Mouse (Mus musculus) ovary, postnatal 36 days (tissue): ENCODE results near the gene Mapk1ip1l.

Source experiments
- DNase-seq: peaks from one replicate; pipeline ENCODE4 v3.0.0; 2022; ENCODE audit warnings: low spot score, mixed read lengths

The Mapk1ip1l gene

DNA sequence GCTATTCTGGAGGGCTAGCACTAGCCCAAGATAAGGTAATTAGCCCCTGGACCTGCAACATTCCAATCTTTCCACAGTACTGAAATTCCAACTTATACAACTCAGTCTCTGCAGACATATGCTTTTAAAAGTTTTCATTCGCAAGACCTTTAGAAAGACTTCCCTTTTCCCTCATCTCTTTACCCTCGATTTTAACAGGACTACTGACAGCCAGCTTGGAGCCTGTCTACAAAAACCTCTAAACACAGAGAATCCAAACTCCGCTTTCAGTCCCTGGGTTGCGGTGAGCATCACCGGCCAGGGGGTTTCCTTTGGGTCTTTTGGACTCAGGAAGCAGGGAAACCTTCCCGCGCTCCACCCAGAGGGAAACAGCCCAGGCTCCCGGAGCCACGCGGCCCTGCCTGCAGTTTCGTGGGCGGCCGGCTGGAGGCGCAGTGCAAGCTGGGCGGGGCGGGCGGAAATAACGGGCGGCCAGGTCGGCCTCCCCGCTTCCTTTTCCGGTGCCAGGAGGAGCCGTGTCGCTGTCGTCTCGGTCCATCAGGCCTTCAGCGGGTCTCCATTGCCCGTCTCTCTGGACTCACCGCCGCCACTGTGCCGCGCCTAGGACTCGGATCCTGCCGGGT lies at the start of gene Mapk1ip1l:
Gene Mapk1ip1l (plus strand): TSS at position 482 of the 623 bp plus-strand sequence.
- DNase-seq, result peak; percentile 92

- DNase-seq, result no peak
Observed at GRCm38 (mm10) chr14:47249839-47250238, 48.2 kb upstream of the Mapk1ip1l start.

GRCm38 (mm10) chr14:47264866-47265265 lies 33.2 kb upstream of the Mapk1ip1l start:
- no peak for DNase-seq

- no peak for DNase-seq
Observed at GRCm38 (mm10) chr14:47265829-47266228, 32.2 kb upstream of the Mapk1ip1l start.

DNA sequence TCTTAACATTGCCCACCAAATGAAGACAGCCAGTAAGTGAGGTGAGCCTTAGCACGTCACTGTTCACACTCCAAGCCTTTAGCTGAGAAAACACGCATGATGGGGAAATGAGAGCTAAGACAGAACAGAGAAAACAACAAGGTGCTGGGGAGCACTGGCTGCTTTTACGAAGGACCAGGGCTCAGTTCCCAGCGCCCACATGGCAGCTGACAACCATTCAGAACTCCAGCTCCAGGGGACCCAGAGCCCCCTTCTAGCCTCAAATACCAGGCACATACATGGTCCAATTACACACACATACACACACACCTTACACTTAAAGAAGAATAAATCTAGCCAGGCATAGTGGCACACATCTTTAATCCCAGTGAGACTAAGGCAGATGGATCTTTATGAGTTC lies 29.0 kb upstream of the Mapk1ip1l start:
- no peak for DNase-seq

DNA sequence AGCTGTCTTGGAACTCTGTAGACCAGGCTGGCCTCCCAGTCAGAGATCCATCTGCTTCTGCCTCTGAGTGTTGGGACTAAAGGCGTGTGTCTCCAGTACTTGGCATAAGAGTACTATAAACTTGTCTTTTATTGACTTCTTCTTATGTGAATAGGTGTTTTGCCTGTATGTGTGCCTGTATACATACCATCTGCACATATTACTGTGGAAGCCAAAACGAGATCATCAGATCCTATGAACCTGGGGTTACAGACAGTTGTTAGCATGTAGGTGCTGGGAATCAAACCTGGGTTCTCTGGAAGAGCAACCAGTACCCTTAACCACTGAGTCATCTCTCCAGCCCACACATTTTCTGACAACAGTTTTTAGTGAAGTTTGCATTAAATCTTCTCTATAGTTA lies 28.4 kb upstream of the Mapk1ip1l start:
- no peak for DNase-seq

DNA sequence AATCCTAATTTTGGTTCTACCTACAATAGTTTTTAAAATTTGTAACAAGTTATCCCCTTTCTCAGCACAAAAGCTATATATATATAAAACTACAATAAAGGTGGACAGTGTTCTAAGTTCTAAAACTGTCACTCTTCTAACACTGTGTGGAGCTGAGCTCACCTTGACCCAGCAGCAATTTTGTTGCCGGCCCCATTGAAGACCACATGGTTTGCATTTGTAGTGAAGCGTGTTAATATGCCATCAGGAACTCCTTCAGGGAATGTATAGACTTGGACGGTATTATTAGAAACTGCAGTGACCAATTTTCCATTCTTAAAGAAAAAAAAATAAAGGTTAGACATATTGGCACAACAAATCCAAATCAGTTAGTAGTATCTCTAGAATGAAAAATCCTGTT lies 24.3 kb upstream of the Mapk1ip1l start:
- no peak for DNase-seq

GRCm38 (mm10) chr14:47275417-47275816 lies 22.6 kb upstream of the Mapk1ip1l start:
- DNase-seq, result no peak

DNA sequence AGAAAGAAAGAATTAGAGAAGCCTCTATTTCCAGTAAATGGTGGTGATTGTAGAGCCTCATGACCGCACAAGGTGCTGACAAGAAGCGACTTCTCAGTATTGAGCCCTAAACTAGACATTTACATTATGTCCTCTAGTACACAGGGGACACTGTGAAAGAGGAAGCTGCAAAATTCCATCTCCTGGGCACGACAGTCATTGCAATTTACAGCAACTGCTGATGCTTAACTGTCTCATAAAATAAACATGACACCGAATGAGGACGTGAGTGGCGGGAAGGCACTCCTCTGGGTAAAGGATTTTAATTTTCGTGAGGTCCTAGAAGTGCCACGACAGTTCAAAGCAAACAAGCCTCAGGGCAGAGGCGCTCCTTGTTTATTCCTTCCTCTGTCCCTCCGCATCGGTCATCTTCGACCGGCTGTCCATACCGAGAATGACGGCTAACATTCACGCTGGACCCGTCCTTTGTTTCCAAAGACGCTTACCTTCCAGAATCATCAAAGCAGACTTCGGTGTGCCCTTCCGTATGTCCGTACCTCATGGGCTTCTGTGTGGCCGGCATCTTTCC lies 21.9 kb upstream of the Mapk1ip1l start:
- DNase-seq, result no peak

- peak; percentile 96 for DNase-seq
Observed at GRCm38 (mm10) chr14:47276637-47277393, 21.3 kb upstream of the Mapk1ip1l start, which contains the start of the genes Wdhd1 and Socs4. Gene Wdhd1 (minus strand): TSS chr14:47276857. Gene Socs4 (plus strand): TSS chr14:47276931.

GRCm38 (mm10) chr14:47279058-47279457 lies 19.0 kb upstream of the Mapk1ip1l start:
- DNase-seq, result no peak

- no peak for DNase-seq
Observed at GRCm38 (mm10) chr14:47281535-47281934, 16.5 kb upstream of the Mapk1ip1l start.

GRCm38 (mm10) chr14:47283568-47283967 lies 14.5 kb upstream of the Mapk1ip1l start:
- no peak for DNase-seq

- DNase-seq, result no peak
Observed at GRCm38 (mm10) chr14:47285271-47285670, 12.8 kb upstream of the Mapk1ip1l start.

- DNase-seq, result no peak
Observed at GRCm38 (mm10) chr14:47286215-47286614, 11.9 kb upstream of the Mapk1ip1l start.

- no peak for DNase-seq
Observed at GRCm38 (mm10) chr14:47287021-47287420, 11.0 kb upstream of the Mapk1ip1l start.

DNA sequence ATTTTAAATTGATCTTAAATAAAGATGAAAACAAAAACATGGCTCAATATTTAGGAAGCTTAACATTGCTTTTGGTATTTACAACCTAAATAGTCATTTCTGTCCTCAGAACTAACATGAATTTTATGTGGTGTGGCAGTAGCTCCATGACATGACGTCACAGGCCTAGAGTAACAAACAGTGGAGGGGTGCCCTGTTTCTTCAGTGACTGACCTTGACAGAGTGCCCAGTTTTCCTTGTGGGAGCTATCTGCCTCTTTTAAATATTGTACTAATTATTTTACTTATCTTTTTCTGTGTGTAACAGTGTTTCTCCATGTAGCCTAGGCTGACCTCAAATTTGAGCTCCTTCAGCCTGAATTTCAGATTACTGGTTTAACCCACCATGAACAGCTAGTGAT lies 6.3 kb upstream of the Mapk1ip1l start:
- DNase-seq, result no peak

DNA sequence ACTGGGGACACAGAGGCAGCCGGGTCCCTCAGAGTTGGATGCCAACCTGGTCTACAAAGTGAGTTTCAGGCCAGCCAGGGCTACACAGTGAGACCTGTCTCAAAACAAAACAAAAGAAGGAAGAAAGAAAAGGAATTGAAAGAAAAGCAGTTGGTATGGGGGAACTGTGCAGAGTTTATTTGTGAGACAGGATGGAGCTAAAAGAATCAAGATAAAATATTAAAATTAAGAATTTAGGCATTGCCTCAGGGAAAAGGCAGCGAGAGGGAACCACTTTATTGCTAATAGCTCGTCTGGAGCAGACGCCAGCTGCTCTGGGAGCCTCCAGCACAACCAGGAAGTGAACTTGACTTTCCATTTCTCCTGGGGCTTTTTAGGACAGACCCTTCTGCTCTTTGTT lies 3.9 kb upstream of the Mapk1ip1l start:
- DNase-seq, result no peak

- DNase-seq, result no peak
Observed at GRCm38 (mm10) chr14:47296232-47296631, 1.8 kb upstream of the Mapk1ip1l start.

- no peak for DNase-seq
Observed at GRCm38 (mm10) chr14:47298408-47298792, 334 bp downstream of the Mapk1ip1l start.

- peak; percentile 29 for DNase-seq
Observed at GRCm38 (mm10) chr14:47298819-47299261, 774 bp downstream of the Mapk1ip1l start.

GRCm38 (mm10) chr14:47302885-47303680 lies 5.0 kb downstream of the Mapk1ip1l start:
- DNase-seq, result no peak
